Mouse (Mus musculus): ENCODE results near the gene Auts2. TPM values are rescaled to one million over a fixed set of nuclear protein-coding genes. Genes with fewer than 3 reads are reported as not detected.
A peak's percentile ranks its signal among the peaks of the same experiment; 100 is the strongest.

Gene Auts2
- total and polyA plus RNA-seq, 3 experiments, result 16.9 to 35.7 (median 28.1) TPM

DNA sequence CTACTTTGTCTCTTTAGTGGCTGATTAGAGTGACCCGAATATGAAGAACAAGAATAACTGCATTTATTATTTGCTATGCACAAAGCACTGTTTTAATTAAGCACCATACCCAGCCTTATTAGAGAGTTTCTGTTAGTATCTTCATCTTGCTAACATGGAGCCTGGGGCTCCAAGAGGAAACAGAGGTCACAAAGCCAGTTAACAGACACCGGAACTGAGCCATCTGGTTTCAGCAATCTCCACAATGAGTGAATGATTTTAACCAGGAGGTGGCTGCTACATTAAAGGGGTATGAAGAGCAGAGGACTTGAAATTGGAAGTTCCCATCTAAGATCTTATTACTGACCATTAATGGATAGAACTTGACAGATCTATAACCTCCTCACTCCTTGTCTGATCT lies 209.4 kb downstream of the Auts2 start:
- peaks cover 10% of the 10 kb centered on the region for H3K4me1 ChIP-seq (ENCODE audit: control insufficient read depth, insufficient read depth, low read length)
- 55% methylated on average over 2 of the region's 2 CpGs for WGBS
- H3K4me3 ChIP-seq, result no peak overlapping the region
- intact Hi-C loops (cut with DNase I), result no loop called here
- no peaks in the 10 kb centered on the region for H3K27me3 ChIP-seq (ENCODE audit: control insufficient read depth, insufficient read depth, low read length)
- H3K36me3 ChIP-seq (ENCODE audit: control insufficient read depth, insufficient read depth, low read length), result peaks cover 2% of the 10 kb centered on the region; the same call in 1 of the 2 replicates
- no peak overlapping the region for H3K27ac ChIP-seq
- 0 out of 2 replicates have a peak, but pooled peaks cover 2% of the 10 kb centered on the region for H3K79me2 ChIP-seq (replicated peaks; ENCODE audit: control insufficient read depth, insufficient read depth, low read length)
- no peak for DNase-seq
- no peak overlapping the region for H3K9ac ChIP-seq (ENCODE audit: low read depth, low read length)
- TF ChIP-seq EP300 (IDR thresholded peaks at IDR 0.05; ENCODE audit: insufficient read depth, low read depth, low read length) (no peak), CTCF (IDR thresholded peaks at IDR 0.05) (no peak), POLR2A (IDR thresholded peaks at IDR 0.05; ENCODE audit: insufficient read depth, low read depth, low read length) (no peak)

- H3K4me3 ChIP-seq, result no peak overlapping the region
- H3K36me3 ChIP-seq (ENCODE audit: control insufficient read depth, insufficient read depth, low read length), result peaks cover 2% of the 10 kb centered on the region; the same call in 1 of the 2 replicates
- H3K9ac ChIP-seq (ENCODE audit: low read depth, low read length), result no peak overlapping the region
- H3K4me1 ChIP-seq (ENCODE audit: control insufficient read depth, insufficient read depth, low read length), result peaks cover 9% of the 10 kb centered on the region
- WGBS, result 77% methylated on average over 4 of the region's 4 CpGs
- no peaks in the 10 kb centered on the region for H3K27me3 ChIP-seq (ENCODE audit: control insufficient read depth, insufficient read depth, low read length)
- DNase-seq, result no peak
- H3K79me2 ChIP-seq (replicated peaks; ENCODE audit: control insufficient read depth, insufficient read depth, low read length), result peaks cover 4% of the 10 kb centered on the region
- TF ChIP-seq EP300 (IDR thresholded peaks at IDR 0.05; ENCODE audit: insufficient read depth, low read depth, low read length), result no peak
- TF ChIP-seq POLR2A (IDR thresholded peaks at IDR 0.05; ENCODE audit: insufficient read depth, low read depth, low read length), result no peak
- no peak for TF ChIP-seq CTCF (IDR thresholded peaks at IDR 0.05)
- H3K27ac ChIP-seq, result no peak overlapping the region
- intact Hi-C loops (cut with DNase I), result no loop called here
Measured at GRCm38 (mm10) chr5:132332521-132332920, 210.6 kb downstream of the Auts2 start.

DNA sequence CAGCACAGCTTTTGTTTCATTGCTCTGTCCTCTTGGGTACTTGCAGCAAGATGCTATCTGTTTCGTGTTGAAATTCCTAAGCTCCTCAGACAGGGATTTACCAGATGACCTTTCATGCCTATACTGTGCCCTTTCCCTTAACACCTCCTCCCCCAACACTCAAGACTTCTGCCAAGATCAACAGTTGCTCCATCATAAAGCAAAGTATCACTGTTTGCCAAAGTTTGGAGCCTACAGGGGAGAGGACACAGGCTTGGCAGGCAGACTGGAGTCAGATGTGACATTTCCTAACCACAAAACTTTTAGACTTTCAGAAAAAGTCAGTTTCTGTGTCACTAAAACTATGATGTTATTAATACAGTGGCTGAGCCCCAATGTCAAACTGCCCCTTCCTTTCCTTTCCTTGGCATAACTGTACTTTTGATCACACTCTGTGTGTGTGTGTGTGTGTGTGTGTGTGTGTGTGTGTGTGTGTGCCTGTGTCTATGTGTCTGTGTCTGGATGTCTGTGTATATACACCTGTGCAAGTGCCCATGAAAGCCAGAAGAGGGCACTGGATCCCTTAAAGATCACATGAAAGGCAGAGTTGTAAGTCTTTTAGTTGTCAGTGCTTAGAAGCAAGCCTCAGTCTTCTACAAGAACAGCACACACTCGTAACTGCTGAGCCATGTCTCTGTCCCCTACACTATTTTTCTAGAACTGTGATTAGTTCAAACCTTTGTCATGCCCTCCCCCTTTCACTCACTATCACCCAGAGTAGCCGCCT lies 213.8 kb downstream of the Auts2 start:
- DNase-seq, result peak in 1 of 2 experiments; percentile 8
- Histone ChIP-seq H3K36me3 (ENCODE audit: control insufficient read depth, insufficient read depth, low read length) (peaks cover 2% of the 10 kb centered on the region; the same call in 1 of the 2 replicates), H3K9ac (ENCODE audit: low read depth, low read length) (no peak overlapping the region), H3K4me1 (ENCODE audit: control insufficient read depth, insufficient read depth, low read length) (peaks cover 9% of the 10 kb centered on the region), H3K27me3 (ENCODE audit: control insufficient read depth, insufficient read depth, low read length) (no peaks in the 10 kb centered on the region), H3K4me3 (no peak overlapping the region), H3K27ac (no peak overlapping the region), H3K79me2 (replicated peaks; ENCODE audit: control insufficient read depth, insufficient read depth, low read length) (peaks cover 6% of the 10 kb centered on the region)
- 72% methylated on average over 3 of the region's 3 CpGs for WGBS
- intact Hi-C loops (cut with DNase I), result no loop called here
- TF ChIP-seq POLR2A (IDR thresholded peaks at IDR 0.05; ENCODE audit: insufficient read depth, low read depth, low read length) (no peak), EP300 (IDR thresholded peaks at IDR 0.05; ENCODE audit: insufficient read depth, low read depth, low read length) (no peak), CTCF (IDR thresholded peaks at IDR 0.05) (peak; percentile 31)

GRCm38 (mm10) chr5:132324246-132324883 lies 218.8 kb downstream of the Auts2 start:
- WGBS, result 86% methylated on average over 6 of the region's 6 CpGs
- H3K4me1 ChIP-seq (ENCODE audit: control insufficient read depth, insufficient read depth, low read length), result peaks cover 3% of the 10 kb centered on the region
- peaks cover 4% of the 10 kb centered on the region for H3K79me2 ChIP-seq (replicated peaks; ENCODE audit: control insufficient read depth, insufficient read depth, low read length)
- intact Hi-C loops (cut with DNase I), result no loop called here
- no peaks in the 10 kb centered on the region for H3K36me3 ChIP-seq (ENCODE audit: control insufficient read depth, insufficient read depth, low read length)
- H3K27ac ChIP-seq, result no peak overlapping the region
- H3K27me3 ChIP-seq (ENCODE audit: control insufficient read depth, insufficient read depth, low read length), result no peaks in the 10 kb centered on the region
- H3K4me3 ChIP-seq, result no peak overlapping the region
- no peak overlapping the region for H3K9ac ChIP-seq (ENCODE audit: low read depth, low read length)
- DNase-seq, result no peak
- TF ChIP-seq EP300 (IDR thresholded peaks at IDR 0.05; ENCODE audit: insufficient read depth, low read depth, low read length) (no peak), CTCF (IDR thresholded peaks at IDR 0.05) (no peak), POLR2A (IDR thresholded peaks at IDR 0.05; ENCODE audit: insufficient read depth, low read depth, low read length) (no peak)

DNA sequence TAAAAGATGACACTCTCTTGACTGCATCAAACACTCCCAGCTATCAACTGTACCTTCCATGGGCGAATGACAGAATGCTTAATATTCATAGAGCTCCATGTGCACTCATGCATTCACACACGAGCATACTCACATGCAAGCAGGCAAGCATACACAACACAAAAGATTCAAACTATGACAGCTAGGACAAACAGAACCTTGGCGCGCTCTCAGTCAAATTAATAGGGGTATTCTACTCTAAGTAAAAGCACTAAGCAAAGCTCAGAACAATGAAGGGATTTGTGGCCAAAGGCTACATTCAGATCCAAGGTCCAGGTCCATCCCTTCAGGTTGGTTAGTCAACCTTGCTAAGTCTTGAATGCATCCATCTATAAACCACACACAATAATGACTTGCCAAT lies 219.5 kb downstream of the Auts2 start:
- WGBS, result 94% methylated on average over 4 of the region's 4 CpGs
- Histone ChIP-seq H3K4me1 (ENCODE audit: control insufficient read depth, insufficient read depth, low read length) (no peaks in the 10 kb centered on the region; the same call in 1 of the 2 replicates), H3K9ac (ENCODE audit: low read depth, low read length) (no peak overlapping the region), H3K79me2 (replicated peaks; ENCODE audit: control insufficient read depth, insufficient read depth, low read length) (peaks cover 4% of the 10 kb centered on the region), H3K36me3 (ENCODE audit: control insufficient read depth, insufficient read depth, low read length) (no peaks in the 10 kb centered on the region), H3K27me3 (ENCODE audit: control insufficient read depth, insufficient read depth, low read length) (no peaks in the 10 kb centered on the region), H3K27ac (no peak overlapping the region), H3K4me3 (no peak overlapping the region)
- TF ChIP-seq POLR2A (IDR thresholded peaks at IDR 0.05; ENCODE audit: insufficient read depth, low read depth, low read length) (no peak), EP300 (IDR thresholded peaks at IDR 0.05; ENCODE audit: insufficient read depth, low read depth, low read length) (no peak), CTCF (IDR thresholded peaks at IDR 0.05) (no peak)
- intact Hi-C loops (cut with DNase I), result no loop called here
- no peak for DNase-seq

GRCm38 (mm10) chr5:132322971-132323370 lies 220.2 kb downstream of the Auts2 start:
- no peaks in the 10 kb centered on the region for H3K27me3 ChIP-seq (ENCODE audit: control insufficient read depth, insufficient read depth, low read length)
- no peak overlapping the region for H3K4me3 ChIP-seq
- no peak overlapping the region for H3K27ac ChIP-seq
- H3K36me3 ChIP-seq (ENCODE audit: control insufficient read depth, insufficient read depth, low read length), result no peaks in the 10 kb centered on the region
- peaks cover 1% of the 10 kb centered on the region; the same call in 1 of the 2 replicates for H3K79me2 ChIP-seq (replicated peaks; ENCODE audit: control insufficient read depth, insufficient read depth, low read length)
- no peaks in the 10 kb centered on the region; the same call in 1 of the 2 replicates for H3K4me1 ChIP-seq (ENCODE audit: control insufficient read depth, insufficient read depth, low read length)
- DNase-seq, result no peak
- WGBS, result 68% methylated on average over 4 of the region's 4 CpGs
- no peak overlapping the region for H3K9ac ChIP-seq (ENCODE audit: low read depth, low read length)
- intact Hi-C loops (cut with DNase I), result no loop called here
- TF ChIP-seq POLR2A (IDR thresholded peaks at IDR 0.05; ENCODE audit: insufficient read depth, low read depth, low read length), result no peak
- TF ChIP-seq CTCF (IDR thresholded peaks at IDR 0.05), result no peak
- no peak for TF ChIP-seq EP300 (IDR thresholded peaks at IDR 0.05; ENCODE audit: insufficient read depth, low read depth, low read length)

All from heart, adult 2 months (tissue).